Mouse (Mus musculus): Measurements from ENCODE around the gene Lamb3.
A peak's percentile ranks its signal among the peaks of the same experiment; 100 is the strongest.
"Not testable (repeated sequence)": the region's sequence is repeated elsewhere in the genome, so short reads cannot be mapped to it uniquely, and the experiment has no call there.

Lamb3 gene

GRCm38 (mm10) chr1:193251386-193251785 lies 43.9 kb downstream of the Lamb3 start:
- no peak for DNase-seq

- DNase-seq: no peak
These were observed 45.1 kb downstream of the Lamb3 start for GRCm38 (mm10) chr1:193252616-193253015.

- not testable (repeated sequence) for DNase-seq
These were observed 46.4 kb downstream of the Lamb3 start for GRCm38 (mm10) chr1:193253895-193254294.

- DNase-seq: no peak
These were observed 47.5 kb downstream of the Lamb3 start for GRCm38 (mm10) chr1:193255032-193255431.

- DNase-seq: peak; percentile 84
These were observed 48.2 kb downstream of the Lamb3 start for GRCm38 (mm10) chr1:193255488-193256288.

GRCm38 (mm10) chr1:193256289-193256577 lies 48.7 kb downstream of the Lamb3 start:
- DNase-seq: no peak

- DNase-seq: no peak
These were observed 49.2 kb downstream of the Lamb3 start for GRCm38 (mm10) chr1:193256621-193257098.

GRCm38 (mm10) chr1:193259559-193259958 lies 52.1 kb downstream of the Lamb3 start:
- no peak for DNase-seq

- DNase-seq: no peak
These were observed 54.5 kb downstream of the Lamb3 start for GRCm38 (mm10) chr1:193261897-193262548.

- no peak for DNase-seq
These were observed 55.8 kb downstream of the Lamb3 start for GRCm38 (mm10) chr1:193263026-193263907.

GRCm38 (mm10) chr1:193263955-193264598 lies 56.6 kb downstream of the Lamb3 start, which contains the start of gene Hsd11b1:
TSS of gene Hsd11b1 (minus strand) at chr1:193264075.
- DNase-seq: peak; percentile 47

- no peak for DNase-seq
These were observed 58.2 kb downstream of the Lamb3 start for GRCm38 (mm10) chr1:193265734-193266133.

- peak; percentile 28 for DNase-seq
These were observed 63.7 kb downstream of the Lamb3 start for GRCm38 (mm10) chr1:193270965-193271763.

- peak; percentile 22 for DNase-seq
These were observed 64.8 kb downstream of the Lamb3 start for GRCm38 (mm10) chr1:193272137-193272915.

GRCm38 (mm10) chr1:193272916-193273601 lies 65.6 kb downstream of the Lamb3 start, which contains the start of gene G0s2:
TSS of gene G0s2 (minus strand) at chr1:193273217.
- peak; percentile 78 for DNase-seq

- DNase-seq: no peak
These were observed 67.0 kb downstream of the Lamb3 start for GRCm38 (mm10) chr1:193274407-193275071.

- peak; percentile 41 for DNase-seq
These were observed 71.0 kb downstream of the Lamb3 start for GRCm38 (mm10) chr1:193278414-193279045.

GRCm38 (mm10) chr1:193279492-193279891 lies 72.0 kb downstream of the Lamb3 start:
- DNase-seq: no peak

GRCm38 (mm10) chr1:193281344-193281743 lies 73.8 kb downstream of the Lamb3 start:
- no peak for DNase-seq

Measured in lung, postnatal 14 days (tissue).